Mouse (Mus musculus): Measurements from ENCODE around the gene Dld.
A peak's percentile ranks its signal among the peaks of the same experiment; 100 is the strongest.

Dld gene

GRCm38 (mm10) chr12:31350944-31351928 lies at the start of gene Dld:
TSS of gene Dld (minus strand) at chr12:31351453.
- peak; percentile 92 for DNase-seq (ENCODE audit: low read depth)

- DNase-seq (ENCODE audit: low read depth): no peak
Observed at GRCm38 (mm10) chr12:31400821-31401220, 49.6 kb upstream of the Dld start.

DNA sequence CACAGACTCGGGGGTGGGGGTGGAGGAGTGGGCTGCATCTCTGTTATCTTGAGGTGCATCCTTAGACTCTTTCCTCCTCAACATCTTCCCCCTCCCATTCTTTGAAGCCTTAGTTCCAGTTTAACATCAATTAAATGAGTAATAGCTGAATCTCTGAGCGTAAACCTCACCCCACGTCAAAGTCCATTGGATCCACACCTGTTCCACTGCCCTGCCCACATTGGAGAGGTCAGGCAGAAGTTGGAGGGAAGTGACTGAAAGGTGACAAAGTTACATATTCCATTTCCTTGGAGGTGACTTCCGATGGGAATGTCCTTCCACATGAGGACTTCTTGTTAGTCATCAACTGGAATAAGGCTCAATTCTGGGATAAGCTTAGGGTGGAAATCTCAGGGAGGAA lies 46.5 kb upstream of the Dld start:
- DNase-seq (ENCODE audit: low read depth): no peak

- DNase-seq (ENCODE audit: low read depth): no peak
Observed at GRCm38 (mm10) chr12:31395895-31396294, 44.6 kb upstream of the Dld start.

DNA sequence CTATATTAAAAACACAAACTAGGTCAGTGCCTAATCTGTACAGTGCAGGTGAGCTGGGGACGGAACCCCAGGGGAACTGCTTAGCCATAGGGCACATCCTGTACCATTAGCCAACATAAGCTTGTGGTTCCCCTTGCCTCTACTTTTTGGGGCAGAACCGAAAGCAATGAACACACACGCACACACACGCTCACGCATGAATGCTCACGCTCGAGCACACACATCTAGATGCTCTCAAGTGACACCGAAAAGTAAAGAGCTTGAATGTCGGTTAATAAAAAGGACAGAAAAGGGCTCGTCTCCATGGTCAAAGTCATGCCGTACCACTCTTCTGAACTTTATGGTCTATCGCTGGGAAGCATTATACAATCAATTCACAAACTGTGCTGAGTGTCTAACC lies 40.4 kb upstream of the Dld start:
- DNase-seq (ENCODE audit: low read depth): no peak

DNA sequence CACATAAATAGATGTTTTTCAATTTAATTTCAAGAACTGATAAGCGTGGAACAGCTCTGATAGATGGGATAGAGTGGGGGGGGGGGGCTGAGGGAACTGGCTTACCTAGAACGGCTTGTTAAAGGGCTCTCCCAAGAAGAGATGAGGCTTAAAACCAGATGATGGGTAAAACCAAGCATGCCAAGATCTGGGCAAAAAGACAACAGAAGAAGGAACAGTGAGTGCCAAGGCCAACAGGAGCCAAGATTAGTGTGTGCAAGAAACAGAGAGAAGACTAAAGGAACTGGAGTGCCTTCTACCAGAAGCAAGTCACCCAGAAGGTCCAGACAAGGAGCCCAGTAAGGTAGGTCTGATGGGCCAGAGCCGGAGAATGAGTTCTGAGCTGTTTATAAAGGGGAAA lies 39.3 kb upstream of the Dld start, which contains the start of gene Slc26a3:
Gene Slc26a3 (plus strand): TSS at position 301 of the 400 bp plus-strand sequence.
- DNase-seq (ENCODE audit: low read depth): no peak

DNA sequence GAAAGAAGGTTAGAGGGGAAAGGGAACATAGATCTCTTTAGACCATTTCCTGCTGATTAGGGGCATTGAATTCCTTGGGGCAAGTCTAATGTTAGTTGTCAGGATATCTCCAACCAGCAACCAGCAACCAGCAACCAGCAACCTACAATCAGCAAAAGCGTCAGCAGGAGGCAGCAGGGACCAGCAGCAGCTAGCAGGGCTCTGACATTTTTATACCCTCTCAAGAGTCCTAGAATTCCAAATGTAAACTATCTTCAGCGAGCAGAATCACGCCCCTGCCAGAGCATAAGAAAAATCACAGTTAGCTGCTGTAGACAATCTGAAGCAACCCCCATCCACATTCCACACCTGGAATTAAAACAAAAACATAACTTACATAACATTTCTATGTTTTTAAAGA lies 36.0 kb upstream of the Dld start:
- DNase-seq (ENCODE audit: low read depth): no peak

GRCm38 (mm10) chr12:31382451-31382850 lies 31.2 kb upstream of the Dld start:
- no peak for DNase-seq (ENCODE audit: low read depth)

GRCm38 (mm10) chr12:31380878-31381277 lies 29.6 kb upstream of the Dld start:
- DNase-seq (ENCODE audit: low read depth): no peak

- DNase-seq (ENCODE audit: low read depth): no peak
Observed at GRCm38 (mm10) chr12:31377241-31377640, 26.0 kb upstream of the Dld start.

DNA sequence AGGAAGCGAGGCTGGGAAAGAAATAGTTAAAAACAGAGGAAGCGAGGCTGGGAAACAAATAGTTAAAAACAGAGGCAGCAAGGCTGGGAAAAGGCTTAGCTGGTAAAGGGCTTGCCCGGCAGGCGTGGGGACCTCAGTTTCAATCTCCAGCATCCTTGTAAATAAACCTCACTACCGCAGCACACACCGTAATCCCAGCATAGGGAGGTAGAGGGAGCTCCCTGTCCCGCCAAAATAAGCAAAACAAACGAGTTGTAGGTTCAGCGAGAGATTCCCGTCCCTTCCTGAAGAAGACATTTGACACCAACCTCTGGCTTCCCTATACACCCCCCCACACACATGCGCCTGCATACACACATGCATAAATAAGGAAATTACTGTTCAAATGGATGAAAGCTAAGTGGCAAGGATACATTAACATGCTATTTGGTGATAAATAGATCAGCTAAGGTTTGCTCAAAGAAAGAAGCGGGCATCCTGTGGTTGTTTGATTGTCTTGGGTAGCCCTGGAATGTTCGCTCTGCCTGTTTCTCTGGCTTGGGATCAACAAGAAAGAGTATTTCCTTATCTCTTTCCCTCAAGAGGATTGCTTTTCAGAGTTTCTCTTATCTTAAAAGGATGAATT lies 25.2 kb upstream of the Dld start:
- no peak for DNase-seq (ENCODE audit: low read depth)

GRCm38 (mm10) chr12:31375283-31375615 lies 24.0 kb upstream of the Dld start:
- DNase-seq (ENCODE audit: low read depth): no peak

DNA sequence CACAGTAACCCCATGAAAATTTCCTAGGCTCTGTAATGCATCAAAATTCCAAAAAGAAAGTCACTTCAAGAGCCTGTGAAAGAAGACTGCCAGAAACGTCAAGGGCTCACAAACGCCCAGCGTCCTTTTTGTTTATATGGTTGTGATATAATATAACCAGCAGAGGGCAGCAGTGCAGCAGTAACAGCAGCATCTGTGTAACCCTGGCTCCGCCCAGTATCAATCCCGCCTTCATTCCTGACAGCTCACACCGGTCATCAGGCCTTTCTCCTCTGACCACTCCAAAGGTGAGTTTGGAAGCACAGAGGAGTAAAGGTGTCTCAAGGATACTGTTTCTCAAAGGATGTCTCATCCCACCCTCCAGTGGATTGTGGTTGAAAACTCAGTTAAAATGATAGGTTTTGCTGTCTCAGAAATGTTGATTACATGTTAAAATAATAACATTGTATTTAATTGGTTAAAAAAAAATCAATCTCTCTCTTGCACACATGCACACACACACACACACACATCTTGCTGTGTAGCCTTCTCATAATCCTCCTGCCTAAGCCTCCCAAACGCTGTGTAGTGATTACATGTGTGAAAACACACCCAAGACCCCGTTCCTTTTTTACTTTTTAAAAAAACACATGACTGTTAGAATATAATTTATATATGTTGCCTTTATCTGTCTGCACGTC lies 23.5 kb upstream of the Dld start:
- peak; percentile 41 for DNase-seq (ENCODE audit: low read depth)

GRCm38 (mm10) chr12:31369656-31370055 lies 18.4 kb upstream of the Dld start:
- DNase-seq (ENCODE audit: low read depth): no peak

- DNase-seq (ENCODE audit: low read depth): no peak
Observed at GRCm38 (mm10) chr12:31369118-31369517, 17.9 kb upstream of the Dld start.

- DNase-seq (ENCODE audit: low read depth): no peak
Observed at GRCm38 (mm10) chr12:31367721-31368120, 16.5 kb upstream of the Dld start.

- no peak for DNase-seq (ENCODE audit: low read depth)
Observed at GRCm38 (mm10) chr12:31366428-31366827, 15.2 kb upstream of the Dld start.

GRCm38 (mm10) chr12:31350191-31350943 lies 886 bp downstream of the Dld start:
- DNase-seq (ENCODE audit: low read depth): no peak

- DNase-seq (ENCODE audit: low read depth): no peak
Observed at GRCm38 (mm10) chr12:31333261-31333660, 18.0 kb downstream of the Dld start.

DNA sequence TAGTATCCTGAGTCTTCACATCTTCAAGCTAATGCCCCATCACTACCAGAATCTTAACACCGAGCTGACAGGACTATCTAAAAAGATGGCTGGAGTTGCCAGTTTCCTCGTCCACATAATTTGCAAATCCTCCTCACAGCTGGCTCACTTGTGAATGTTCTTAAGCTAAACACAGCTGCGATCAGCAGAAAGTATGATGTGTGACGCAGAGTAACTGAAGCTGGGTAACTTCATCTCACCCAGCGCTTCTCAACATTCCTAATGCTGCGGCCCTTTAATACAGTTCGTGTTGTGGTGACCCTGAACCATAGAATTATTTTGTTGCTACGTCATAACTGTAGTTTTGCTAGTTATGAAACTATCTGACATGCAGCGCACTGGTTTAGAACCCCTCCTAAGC lies 24.1 kb downstream of the Dld start:
- DNase-seq (ENCODE audit: low read depth): no peak

DNA sequence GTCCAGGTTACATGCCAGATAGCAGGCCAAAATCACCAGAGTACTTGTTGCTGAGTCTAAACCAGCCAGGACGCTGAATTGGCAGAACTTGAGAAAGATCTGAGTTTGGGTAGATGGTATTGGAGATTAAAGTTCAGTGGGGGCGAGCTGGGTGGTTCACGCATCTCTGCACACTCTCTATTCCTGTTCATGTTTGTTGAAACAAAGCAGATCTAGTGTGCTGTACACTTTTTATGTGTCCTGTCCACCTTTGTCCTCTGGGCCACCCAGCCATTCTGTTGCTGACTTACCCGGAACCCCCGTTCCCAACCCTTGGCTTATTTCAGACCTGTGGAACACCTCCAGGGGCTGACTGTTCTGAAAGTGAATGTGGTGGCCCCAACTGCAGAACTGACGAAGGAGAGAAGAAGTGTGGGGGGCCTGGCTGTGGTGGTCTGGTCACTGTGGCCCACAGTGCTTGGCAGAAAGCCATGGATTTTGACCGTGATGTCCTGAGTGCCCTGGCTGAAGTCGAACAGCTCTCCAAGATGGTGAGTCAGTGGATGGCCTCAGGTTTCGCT lies 28.0 kb downstream of the Dld start:
- DNase-seq (ENCODE audit: low read depth): no peak

DNA sequence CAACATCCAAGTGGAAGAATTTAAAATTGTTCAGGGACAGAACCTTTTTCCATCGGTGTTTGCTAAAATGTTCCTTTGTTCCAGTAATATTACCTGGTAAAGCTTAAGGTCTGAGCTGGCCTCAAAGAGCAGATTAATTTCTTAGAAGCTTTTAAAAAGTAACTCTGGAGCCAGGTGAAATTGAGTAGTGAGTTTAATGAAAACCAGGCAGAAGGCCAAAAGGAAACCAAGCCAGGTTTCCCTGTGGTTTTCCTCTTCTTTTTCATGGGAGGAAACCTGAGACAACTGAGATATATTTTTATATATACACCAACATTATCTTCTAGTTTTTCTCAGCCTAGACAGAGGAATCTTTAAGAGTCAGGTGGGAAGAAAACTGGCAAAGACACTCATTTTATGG lies 29.7 kb downstream of the Dld start:
- DNase-seq (ENCODE audit: low read depth): no peak
